Mouse (Mus musculus) embryonic facial prominence, embryonic 11.5 days (tissue): ENCODE measurements around the gene Id1. TPM values are rescaled to one million over a fixed set of nuclear protein-coding genes. Genes with fewer than 3 reads are reported as not detected.

ENCODE experiments used
- ATAC-seq: fragments of 200-750 bp; cut with Nextera tagmentation; replicated peaks from 2 replicates; pipeline ENCODE4 v1.8.0; 2017; ENCODE audit warnings: low read depth; ENCODE audit not compliant: insufficient number of reproducible peaks, low FRiP score, low TSS enrichment
- DNase-seq: peaks from one replicate; pipeline ENCODE4 v3.0.0-alpha.2; 2015; ENCODE audit warnings: low spot score
- H3K27ac ChIP-seq: fragments of 300-500 bp; sonication (generic); replicated peaks from 2 replicates; pipeline ENCODE4 v1.5.1; 2014; ENCODE audit warnings: mild to moderate bottlenecking, low read depth, low read length, control low read depth
- H3K27me3 ChIP-seq: fragments of 300-500 bp; sonication (generic); 2 replicates; pipeline ENCODE4 v1.6.1; 2014; ENCODE audit warnings: mild to moderate bottlenecking, low read length, moderate library complexity, mixed read lengths; ENCODE audit not compliant: control insufficient read depth, insufficient read depth
- H3K36me3 ChIP-seq: fragments of 300-500 bp; sonication (generic); replicated peaks from 2 replicates; pipeline ENCODE4 v1.6.1; 2014; ENCODE audit warnings: low read depth, mild to moderate bottlenecking, low read length, moderate library complexity, mixed read lengths; ENCODE audit not compliant: control insufficient read depth, insufficient read depth
- H3K4me1 ChIP-seq: fragments of 300-500 bp; sonication (generic); 2 replicates; pipeline ENCODE4 v1.6.1; 2014; ENCODE audit warnings: low read length, mixed read lengths; ENCODE audit not compliant: control insufficient read depth, insufficient read depth
- H3K4me2 ChIP-seq: fragments of 300-500 bp; sonication (generic); 2 replicates; pipeline ENCODE4 v1.6.1; 2014; ENCODE audit warnings: low read depth, mild to moderate bottlenecking, control low read depth, low read length, moderate library complexity
- H3K4me3 ChIP-seq: fragments of 300-500 bp; sonication (generic); 2 replicates; pipeline ENCODE4 v1.5.1; 2014; ENCODE audit warnings: low read depth, low read length, control low read depth
- H3K9ac ChIP-seq: fragments of 300-500 bp; sonication (generic); replicated peaks from 2 replicates; pipeline ENCODE4 v1.6.1; 2014; ENCODE audit warnings: mild to moderate bottlenecking, control low read depth, low read length
- H3K9me3 ChIP-seq: fragments of 300-500 bp; sonication (generic); replicated peaks from 2 replicates; pipeline ENCODE4 v1.6.1; 2016; ENCODE audit warnings: mild to moderate bottlenecking, low read length, inconsistent platforms, mixed read lengths; ENCODE audit not compliant: control insufficient read depth
- WGBS: fragments of 180-500 bp; shearing (Covaris S2); extraction: QIAGEN DNeasy Blood & Tissue Kit; methylation state at CpG from one replicate; pipeline ENCODE4 v1.1.7; 2014; 5-methylcytosine and 5-hydroxymethylcytosine counted together
- polyA plus RNA-seq: library from polyadenylated mRNA; unstranded; fragments of >200 nt; fragmentation: Nextera tagmentation; extraction: Ambion mirVana; gene quantifications from 2 replicates; pipeline ENCODE4 v1.2.1, GENCODE M21; 2014

Gene Id1
- polyA plus RNA-seq = 166 and 179 TPM in 2 replicates

DNA sequence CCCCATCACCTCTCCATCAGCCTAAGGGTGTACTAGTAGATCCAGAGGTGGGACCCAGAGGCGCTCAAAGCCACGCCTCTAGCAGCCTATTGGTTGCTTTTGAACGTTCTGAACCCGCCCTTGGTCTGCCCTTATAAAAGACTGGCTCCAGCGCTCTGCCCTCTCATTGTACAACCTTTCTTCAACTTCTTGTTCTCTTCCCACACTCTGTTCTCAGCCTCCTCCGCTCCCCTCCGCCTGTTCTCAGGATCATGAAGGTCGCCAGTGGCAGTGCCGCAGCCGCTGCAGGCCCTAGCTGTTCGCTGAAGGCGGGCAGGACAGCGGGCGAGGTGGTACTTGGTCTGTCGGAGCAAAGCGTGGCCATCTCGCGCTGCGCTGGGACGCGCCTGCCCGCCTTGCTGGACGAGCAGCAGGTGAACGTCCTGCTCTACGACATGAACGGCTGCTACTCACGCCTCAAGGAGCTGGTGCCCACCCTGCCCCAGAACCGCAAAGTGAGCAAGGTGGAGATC lies at the start of gene Id1:
Gene Id1, plus strand, starts transcription at position 162 of the 512 bp plus-strand sequence.
- peak; percentile 35 for ATAC-seq
- Histone ChIP-seq H3K27ac (peak within 1 kb of the TSS; percentile 86), H3K9ac (peak within 1 kb of the TSS; percentile 92), H3K4me2 (peak within 1 kb of the TSS; percentile 95), H3K36me3 (no peaks in the 10 kb centered on the region), H3K4me3 (peak within 1 kb of the TSS; percentile 82), H3K27me3 (no peaks in the 10 kb centered on the region), H3K9me3 (no peaks in the 10 kb centered on the region), H3K4me1 (peaks cover 8% of the 10 kb centered on the region)
- under 1% methylated on average over 28 of the region's 28 CpGs for WGBS
- peak; percentile 96 for DNase-seq

GRCm38 (mm10) chr2:152686399-152686798 lies 49.7 kb upstream of the Id1 start:
- Histone ChIP-seq H3K4me1 (no peaks in the 10 kb centered on the region), H3K4me2 (no peak overlapping the region; the same call in 1 of the 2 replicates), H3K4me3 (no peak overlapping the region), H3K27ac (no peak overlapping the region), H3K9me3 (no peaks in the 10 kb centered on the region; the same call in 1 of the 2 replicates), H3K9ac (no peak overlapping the region; the same call in 1 of the 2 replicates), H3K36me3 (peaks cover 41% of the 10 kb centered on the region), H3K27me3 (no peaks in the 10 kb centered on the region)
- ATAC-seq = no peak
- 58% methylated on average over 12 of the region's 12 CpGs for WGBS
- no peak for DNase-seq

DNA sequence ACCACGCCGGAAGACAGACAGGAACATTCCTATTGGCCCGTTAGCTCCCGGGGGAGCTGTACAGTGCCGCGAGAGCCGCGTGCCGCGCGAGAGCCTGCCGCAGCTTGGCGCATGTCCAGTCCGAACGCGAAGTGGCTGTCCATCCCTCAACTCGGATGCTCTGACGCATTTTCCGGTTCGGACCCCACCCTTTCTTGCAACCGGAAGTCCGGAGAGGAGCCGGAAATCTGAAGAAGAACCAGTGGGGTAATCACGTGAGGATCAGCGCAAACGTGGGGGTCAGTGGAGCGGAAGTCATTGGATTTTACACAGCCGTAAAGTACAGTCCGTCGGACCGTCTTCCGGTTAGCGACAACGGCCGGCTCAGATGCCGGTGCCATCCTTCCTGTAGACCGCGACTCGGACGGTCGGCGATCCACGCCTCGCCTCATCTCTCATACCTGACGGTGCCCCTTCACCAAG lies 49.2 kb upstream of the Id1 start, which contains the start of gene Mcts2:
Gene Mcts2, plus strand, starts transcription at position 230 of the 462 bp plus-strand sequence.
- peak within 1 kb of the TSS; percentile 38 for H3K9ac ChIP-seq
- peak within 1 kb of the TSS; percentile 37 for H3K4me3 ChIP-seq
- no peak within 1 kb of the TSS for H3K27ac ChIP-seq
- DNase-seq (peak; percentile 93), ATAC-seq (peak; percentile 93)
- no peaks in the 10 kb centered on the region for H3K4me1 ChIP-seq
- H3K27me3 ChIP-seq = no peaks in the 10 kb centered on the region
- H3K9me3 ChIP-seq = no peaks in the 10 kb centered on the region; the same call in 1 of the 2 replicates
- H3K36me3 ChIP-seq = peaks cover 39% of the 10 kb centered on the region
- peak within 1 kb of the TSS; percentile 57 for H3K4me2 ChIP-seq
- 48% methylated on average over 45 of the region's 45 CpGs for WGBS

GRCm38 (mm10) chr2:152691564-152692217 lies 44.4 kb upstream of the Id1 start:
- peaks cover 7% of the 10 kb centered on the region for H3K36me3 ChIP-seq
- WGBS = 80% methylated on average over 7 of the region's 7 CpGs
- no peak overlapping the region for H3K9ac ChIP-seq
- DNase-seq = no peak
- no peaks in the 10 kb centered on the region for H3K4me1 ChIP-seq
- no peak overlapping the region for H3K4me2 ChIP-seq
- ATAC-seq = no peak
- no peaks in the 10 kb centered on the region for H3K9me3 ChIP-seq
- no peak overlapping the region for H3K27ac ChIP-seq
- H3K4me3 ChIP-seq = no peak overlapping the region
- no peaks in the 10 kb centered on the region for H3K27me3 ChIP-seq

- H3K4me3 ChIP-seq = no peak overlapping the region
Measured at GRCm38 (mm10) chr2:152693233-152693632, 42.8 kb upstream of the Id1 start.

GRCm38 (mm10) chr2:152693735-152694134 lies 42.3 kb upstream of the Id1 start:
- DNase-seq = no peak

More at GRCm38 (mm10) chr2:152693233-152693632, 42.8 kb upstream of the Id1 start:
- Histone ChIP-seq H3K27ac (no peak overlapping the region), H3K9ac (peak overlapping the region; percentile 7), H3K9me3 (no peaks in the 10 kb centered on the region), H3K27me3 (no peaks in the 10 kb centered on the region), H3K36me3 (peaks cover 4% of the 10 kb centered on the region), H3K4me2 (0 out of 2 replicates have a peak overlapping the region, but pooled peaks have one; percentile 19), H3K4me1 (no peaks in the 10 kb centered on the region)
- ATAC-seq = peak; percentile 19; the same call in 1 of the 2 replicates
- 25% methylated on average over 9 of the region's 9 CpGs for WGBS
- DNase-seq = peak; percentile 85

DNA sequence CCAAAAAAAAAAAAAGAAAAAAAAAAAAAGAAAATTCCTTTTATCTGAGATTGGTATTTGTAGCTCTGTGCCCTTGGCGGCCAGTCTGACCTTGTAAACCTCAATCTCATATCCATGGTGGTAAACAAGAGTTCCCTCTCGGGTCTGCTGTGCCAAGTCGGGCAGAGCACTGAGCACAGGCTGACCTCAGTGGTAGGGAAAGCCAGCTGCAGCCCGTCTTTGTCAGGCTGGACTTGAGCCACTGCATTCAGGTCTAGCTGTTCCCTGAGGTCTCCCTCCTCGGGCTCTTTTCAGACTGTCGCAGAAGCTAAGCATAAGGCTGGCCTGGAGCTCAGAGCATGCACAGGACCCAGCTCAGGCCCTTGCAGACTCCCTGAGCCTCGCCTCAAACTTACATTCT lies 41.3 kb upstream of the Id1 start:
- DNase-seq (no peak), ATAC-seq (no peak)
- Histone ChIP-seq H3K36me3 (peaks cover 4% of the 10 kb centered on the region), H3K27ac (no peak overlapping the region), H3K4me1 (no peaks in the 10 kb centered on the region), H3K9ac (no peak overlapping the region), H3K27me3 (no peaks in the 10 kb centered on the region), H3K4me2 (no peak overlapping the region), H3K9me3 (no peaks in the 10 kb centered on the region), H3K4me3 (no peak overlapping the region)
- WGBS = 77% methylated on average over 7 of the region's 7 CpGs

More at GRCm38 (mm10) chr2:152693735-152694134, 42.3 kb upstream of the Id1 start:
- ATAC-seq = no peak
- no peaks in the 10 kb centered on the region for H3K27me3 ChIP-seq
- no peaks in the 10 kb centered on the region for H3K4me1 ChIP-seq
- H3K4me2 ChIP-seq = 0 out of 2 replicates have a peak overlapping the region, but pooled peaks have one; percentile 19
- peak overlapping the region; percentile 7 for H3K9ac ChIP-seq
- H3K36me3 ChIP-seq = peaks cover 4% of the 10 kb centered on the region
- no peak overlapping the region for H3K27ac ChIP-seq
- 84% methylated on average over 13 of the region's 13 CpGs for WGBS
- no peak overlapping the region for H3K4me3 ChIP-seq
- H3K9me3 ChIP-seq = no peaks in the 10 kb centered on the region

GRCm38 (mm10) chr2:152696016-152696415 lies 40.0 kb upstream of the Id1 start:
- H3K27ac ChIP-seq = no peak overlapping the region
- peak overlapping the region; percentile 68; the same call in 1 of the 2 replicates for H3K9ac ChIP-seq
- DNase-seq = no peak
- no peaks in the 10 kb centered on the region for H3K4me1 ChIP-seq
- 68% methylated on average over 10 of the region's 10 CpGs for WGBS
- no peaks in the 10 kb centered on the region for H3K27me3 ChIP-seq
- H3K9me3 ChIP-seq = no peaks in the 10 kb centered on the region
- H3K4me3 ChIP-seq = no peak overlapping the region
- peaks cover 13% of the 10 kb centered on the region for H3K36me3 ChIP-seq
- no peak overlapping the region for H3K4me2 ChIP-seq
- no peak for ATAC-seq
